Comparison of ENCODE assay signal across 8 mouse cellular contexts in genomic region chr5:110342648-110343284, GRCm38 (mm10). TPM values are rescaled to one million over a fixed set of nuclear protein-coding genes. Genes with fewer than 3 reads are reported as not detected.
DNase-seq lines count a peak whose midpoint lies in the region; ATAC-seq and TF ChIP-seq lines count a peak whose summit lies in the region.

TSS of gene P2rx2 (minus strand) at chr5:110343212.

- H3K27me3 ChIP-seq in embryonic facial prominence, embryonic 12.5 days, result peaks cover 33% of the 10 kb centered on the region
- peaks cover 48% of the 10 kb centered on the region for H3K27me3 ChIP-seq in limb, embryonic 10.5 days (ENCODE audit: low read depth, poor library complexity, severe bottlenecking)
- no peaks in the 10 kb centered on the region for H3K27me3 ChIP-seq in thymus, adult 2 months (ENCODE audit: control insufficient read depth, insufficient read depth, low read length)

- H3K4me2 ChIP-seq in embryonic facial prominence, embryonic 12.5 days (replicated peaks), result peak within 1 kb of the TSS; percentile 92

- peak; percentile 39; the same call in 1 of the 2 replicates for ATAC-seq in embryonic facial prominence, embryonic 12.5 days (ENCODE audit: insufficient number of reproducible peaks, insufficient read depth, low FRiP score, low TSS enrichment)
- peak; percentile 29 to 63 for ATAC-seq in hematopoietic stem cell, adult 5-6 weeks (replicated peaks in 1 of 2; ENCODE audit: insufficient read depth in 1 of 2, low FRiP score in 2 of 2, low TSS enrichment in 1 of 2, low read depth in 1 of 2, poor library complexity in 2 of 2, severe bottlenecking in 2 of 2)
- peak; percentile 78 for ATAC-seq in megakaryocyte-erythroid progenitor cell, adult 5-6 weeks (replicated peaks; ENCODE audit: low FRiP score, low TSS enrichment, poor library complexity, severe bottlenecking)

- peak; percentile 49 for DNase-seq in right cerebral cortex, postnatal 4 days
- DNase-seq in right cerebral cortex, adult 2 months (ENCODE audit: low spot score in 2 of 2), result no peak
- DNase-seq in limb, embryonic 10.5 days (ENCODE audit: low spot score), result peak; percentile 68
- DNase-seq in thymus, adult 2 months, result peak; percentile 28
- no peak for DNase-seq in frontal cortex, postnatal 14 days (ENCODE audit: low spot score in 2 of 2)

- TF ChIP-seq CTCF in thymus, adult 2 months (IDR thresholded peaks at IDR 0.05; ENCODE audit: borderline replicate concordance, control insufficient read depth, extremely low read depth, insufficient read depth, low read length, poor library complexity), result no peak

- TF ChIP-seq POLR2A in thymus, adult 2 months (IDR thresholded peaks at IDR 0.05; ENCODE audit: control insufficient read depth, extremely low read depth, insufficient read depth, low read length, poor library complexity), result 0 out of 2 replicates have a peak, but pooled peaks have one; percentile 19

- WGBS in embryonic facial prominence, embryonic 12.5 days, result 2% methylated on average over 43 of the region's 43 CpGs
- WGBS in limb, embryonic 10.5 days, result 3% methylated on average over 43 of the region's 43 CpGs
- WGBS in thymus, adult 2 months, result 4% methylated on average over 43 of the region's 43 CpGs

- H3K36me3 ChIP-seq in embryonic facial prominence, embryonic 12.5 days, result peaks cover 14% of the 10 kb centered on the region; the same call in 1 of the 2 replicates
- H3K36me3 ChIP-seq in limb, embryonic 10.5 days, result peaks cover 24% of the 10 kb centered on the region
- H3K36me3 ChIP-seq in thymus, adult 2 months (ENCODE audit: control insufficient read depth, insufficient read depth, low read length), result no peaks in the 10 kb centered on the region

- H3K4me1 ChIP-seq in embryonic facial prominence, embryonic 12.5 days, result peaks cover 12% of the 10 kb centered on the region
- H3K4me1 ChIP-seq in limb, embryonic 10.5 days, result peaks cover 18% of the 10 kb centered on the region
- peaks cover 4% of the 10 kb centered on the region; the same call in 1 of the 2 replicates for H3K4me1 ChIP-seq in thymus, adult 2 months (replicated peaks; ENCODE audit: control insufficient read depth, insufficient read depth, low read length)

- no peak within 1 kb of the TSS for H3K27ac ChIP-seq in embryonic facial prominence, embryonic 12.5 days
- H3K27ac ChIP-seq in limb, embryonic 10.5 days, result peak within 1 kb of the TSS; percentile 37; the same call in 1 of the 2 replicates
- H3K27ac ChIP-seq in thymus, adult 2 months (ENCODE audit: control insufficient read depth, insufficient read depth, low read length), result no peak within 1 kb of the TSS

- H3K9ac ChIP-seq in embryonic facial prominence, embryonic 12.5 days, result peak within 1 kb of the TSS; percentile 50; the same call in 1 of the 2 replicates

- no peaks in the 10 kb centered on the region for H3K9me3 ChIP-seq in embryonic facial prominence, embryonic 12.5 days
- no peaks in the 10 kb centered on the region for H3K9me3 ChIP-seq in limb, embryonic 10.5 days (replicated peaks)

- peak within 1 kb of the TSS; percentile 42 for H3K4me3 ChIP-seq in embryonic facial prominence, embryonic 12.5 days
- peak within 1 kb of the TSS; percentile 57 for H3K4me3 ChIP-seq in limb, embryonic 10.5 days
- peak within 1 kb of the TSS; percentile 24; the same call in 1 of the 2 replicates for H3K4me3 ChIP-seq in thymus, adult 2 months (ENCODE audit: control insufficient read depth, insufficient read depth, low read length)

RNA-seq across cellular contexts. Expression of gene P2rx2, which starts in this region (rescaled TPM):
- polyA plus RNA-seq in embryonic facial prominence, embryonic 12.5 days (2016; fragmentation: Nextera tagmentation; extraction: Ambion mirVana), result 2.3 TPM in 2 replicates
- 0.65 TPM in 1 of 2 replicates, not detected in the other for total RNA-seq in hematopoietic stem cell, adult 5-6 weeks (2017)
- polyA plus RNA-seq in limb, embryonic 10.5 days (2016; fragmentation: Nextera tagmentation; extraction: Ambion mirVana), result 0.39 and 0.66 TPM in 2 replicates
- total RNA-seq in megakaryocyte-erythroid progenitor cell, adult 5-6 weeks (2014; fragmentation: Nextera tagmentation), result not detected in 2 replicates
- total RNA-seq in megakaryocyte-erythroid progenitor cell, adult 5-6 weeks (2017), result not detected in 2 replicates
- polyA plus RNA-seq in thymus, adult 2 months (2012; rRNA removed), result 0.77 and 0.84 TPM in 2 replicates

Comparison
In these comparisons a context has a peak if more than half of its experiments do, and no peak if none do; other contexts are left out.
1. Peak in ATAC-seq in hematopoietic stem cell, adult 5-6 weeks; RNA of the gene not detected or under 1 TPM.
2. Peak in DNase-seq, H3K4me3 ChIP-seq and H3K27ac ChIP-seq in limb, embryonic 10.5 days; RNA of the gene not detected or under 1 TPM.
3. Peak in ATAC-seq in megakaryocyte-erythroid progenitor cell, adult 5-6 weeks; RNA of the gene not detected or under 1 TPM.
4. Peak in DNase-seq and H3K4me3 ChIP-seq in thymus, adult 2 months; RNA of the gene not detected or under 1 TPM.